Mouse (Mus musculus) stomach, embryonic 15.5 days (tissue): ENCODE data around the gene Olfr850. TPM values are rescaled to one million over a fixed set of nuclear protein-coding genes. Genes with fewer than 3 reads are reported as not detected.

Source experiments
- ATAC-seq: fragments of 200-750 bp; cut with Nextera tagmentation; 2 replicates; pipeline ENCODE4 v1.8.0; 2017; ENCODE audit warnings: low read depth, moderate number of reproducible peaks, moderate TSS enrichment; ENCODE audit not compliant: insufficient read depth, low FRiP score
- H3K27ac ChIP-seq: fragments of 300-500 bp; sonication (generic); 2 replicates; pipeline ENCODE4 v1.5.1; 2015; ENCODE audit warnings: mild to moderate bottlenecking, inconsistent platforms
- H3K27me3 ChIP-seq: fragments of 300-500 bp; sonication (generic); replicated peaks from 2 replicates; pipeline ENCODE4 v1.6.1; 2015; ENCODE audit warnings: inconsistent platforms
- H3K36me3 ChIP-seq: fragments of 300-500 bp; sonication (generic); 2 replicates; pipeline ENCODE4 v1.6.1; 2015; ENCODE audit warnings: inconsistent platforms
- H3K4me1 ChIP-seq: fragments of 300-500 bp; sonication (generic); 2 replicates; pipeline ENCODE4 v1.6.1; 2015; ENCODE audit warnings: inconsistent platforms
- H3K4me2 ChIP-seq: fragments of 300-500 bp; sonication (generic); 2 replicates; pipeline ENCODE4 v1.6.1; 2015; ENCODE audit warnings: mild to moderate bottlenecking, inconsistent platforms
- H3K4me3 ChIP-seq: fragments of 300-500 bp; sonication (generic); replicated peaks from 2 replicates; pipeline ENCODE4 v1.5.1; 2015; ENCODE audit warnings: inconsistent platforms
- H3K9ac ChIP-seq: fragments of 300-500 bp; sonication (generic); 2 replicates; pipeline ENCODE4 v1.6.1; 2015; ENCODE audit warnings: inconsistent platforms
- H3K9me3 ChIP-seq: fragments of 300-500 bp; sonication (generic); 2 replicates; pipeline ENCODE4 v1.6.1; 2016; ENCODE audit warnings: inconsistent platforms
- WGBS: fragments of 180-500 bp; shearing (Covaris S2); methylation state at CpG from one replicate; pipeline ENCODE4 v1.1.7; 2015; 5-methylcytosine and 5-hydroxymethylcytosine counted together
- polyA plus RNA-seq: library from polyadenylated mRNA; unstranded; fragments of >200 nt; fragmentation: Nextera tagmentation; extraction: Ambion mirVana; gene quantifications from 2 replicates; pipeline ENCODE4 v1.2.1, GENCODE M21; 2015

Olfr850 gene
- not detected in 2 replicates for polyA plus RNA-seq

DNA sequence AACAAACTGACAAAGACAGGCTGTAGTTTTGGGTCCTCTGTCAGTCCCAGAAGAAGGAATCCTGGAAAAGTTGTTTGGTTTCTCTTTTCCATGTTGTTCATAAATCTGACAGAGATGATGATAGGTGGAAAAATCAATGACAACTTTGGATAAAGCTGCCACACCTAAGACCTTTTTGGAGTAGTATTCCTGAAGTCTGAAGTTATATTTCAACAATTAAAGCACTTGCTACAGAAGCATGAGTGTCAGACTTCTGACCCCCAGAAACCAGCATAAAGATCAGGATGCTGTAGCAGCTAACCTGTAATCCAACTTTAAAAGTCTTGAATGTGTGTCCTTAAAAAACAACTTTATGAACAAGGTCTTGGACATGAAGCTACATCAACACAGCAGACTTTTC, at the start of gene Olfr850:
Gene Olfr850 (minus strand): TSS at position 101 of the 400 bp plus-strand sequence.
- Histone ChIP-seq H3K27ac (no peak within 1 kb of the TSS), H3K4me1 (no peaks in the 10 kb centered on the region), H3K9me3 (no peaks in the 10 kb centered on the region), H3K36me3 (no peaks in the 10 kb centered on the region), H3K4me3 (no peak within 1 kb of the TSS), H3K27me3 (no peaks in the 10 kb centered on the region), H3K4me2 (no peak within 1 kb of the TSS), H3K9ac (no peak within 1 kb of the TSS)
- no peak for ATAC-seq

DNA sequence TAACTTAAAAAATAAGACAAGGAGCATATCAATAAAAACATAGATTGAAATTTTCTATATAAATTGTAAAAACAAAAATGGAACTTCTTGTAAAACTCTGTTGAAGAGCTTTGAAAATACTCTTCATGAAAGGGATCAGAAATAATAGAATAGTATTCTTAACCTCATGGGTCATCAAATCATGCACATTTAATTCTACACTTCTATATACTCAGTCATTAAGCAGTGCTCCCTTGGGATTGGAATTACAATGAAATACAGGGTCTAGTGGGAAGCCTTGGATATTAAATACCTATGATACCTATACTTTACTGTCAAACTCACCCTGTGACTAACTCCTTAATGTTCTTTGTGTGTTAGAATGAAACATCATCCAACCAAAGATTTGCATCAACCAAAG, 14.9 kb upstream of the Olfr850 start, which contains the start of gene Olfr851:
Gene Olfr851 (plus strand): TSS at position 301 of the 400 bp plus-strand sequence.
- Histone ChIP-seq H3K9ac (no peak within 1 kb of the TSS), H3K4me2 (no peak within 1 kb of the TSS)

DNA sequence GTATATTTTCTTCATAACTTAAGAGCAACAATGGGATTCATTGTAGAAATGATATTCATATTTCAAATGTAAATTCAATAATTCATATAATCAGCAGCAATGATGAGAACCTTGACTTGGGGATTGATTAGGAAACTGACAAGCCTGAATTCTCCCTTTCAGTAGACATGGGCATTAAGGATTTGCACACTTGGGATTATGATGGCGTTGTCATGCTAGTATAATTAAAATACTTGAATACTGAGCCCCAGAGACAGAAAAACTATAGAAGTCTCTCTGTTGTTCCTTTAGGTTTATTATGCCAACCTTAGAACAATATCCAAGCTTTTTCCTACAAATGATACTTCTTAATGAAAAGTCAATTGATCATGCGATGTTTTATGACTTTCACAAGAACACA, 38.1 kb downstream of the Olfr850 start, which contains the start of gene Olfr849:
Gene Olfr849 (plus strand): TSS at position 301 of the 400 bp plus-strand sequence.
- no peak within 1 kb of the TSS for H3K9ac ChIP-seq
- H3K4me2 ChIP-seq: no peak within 1 kb of the TSS
- H3K36me3 ChIP-seq: no peaks in the 10 kb centered on the region
- H3K9me3 ChIP-seq: no peaks in the 10 kb centered on the region
- no peaks in the 10 kb centered on the region for H3K27me3 ChIP-seq
- WGBS: 79% methylated on average over 2 of the region's 2 CpGs
- H3K4me3 ChIP-seq: no peak within 1 kb of the TSS
- no peak within 1 kb of the TSS for H3K27ac ChIP-seq
- H3K4me1 ChIP-seq: no peaks in the 10 kb centered on the region
- ATAC-seq: no peak

More for the DNA sequence above, 14.9 kb upstream of the Olfr850 start, which contains the start of gene Olfr851:
- Histone ChIP-seq H3K27ac (no peak within 1 kb of the TSS), H3K36me3 (no peaks in the 10 kb centered on the region), H3K27me3 (no peaks in the 10 kb centered on the region), H3K9me3 (no peaks in the 10 kb centered on the region), H3K4me3 (no peak within 1 kb of the TSS), H3K4me1 (no peaks in the 10 kb centered on the region)
- ATAC-seq: no peak

Other genes starting within 250 kb of the Olfr850 start
- not detected in 2 replicates for gene Olfr843, start 226.3 kb downstream of the Olfr850 start, polyA plus RNA-seq
- not detected in 2 replicates for gene Olfr844, start 161.9 kb downstream of the Olfr850 start, polyA plus RNA-seq
- gene Olfr845, start 141.8 kb downstream of the Olfr850 start, polyA plus RNA-seq: not detected in 2 replicates
- gene Olfr846, start 114.2 kb downstream of the Olfr850 start, polyA plus RNA-seq: not detected in 2 replicates
- not detected in 2 replicates for gene Olfr847, start 99.6 kb downstream of the Olfr850 start, polyA plus RNA-seq
- not detected in 2 replicates for gene Olfr849, start 38.0 kb downstream of the Olfr850 start, polyA plus RNA-seq
- not detected in 2 replicates for gene Olfr851, start 15.0 kb upstream of the Olfr850 start, polyA plus RNA-seq
- not detected in 2 replicates for gene Olfr853, start 62.8 kb upstream of the Olfr850 start, polyA plus RNA-seq
- gene Olfr854, start 89.1 kb upstream of the Olfr850 start, polyA plus RNA-seq: not detected in 2 replicates
- gene Olfr855, start 104.4 kb upstream of the Olfr850 start, polyA plus RNA-seq: not detected in 2 replicates
- gene Zfp317, start 143.9 kb upstream of the Olfr850 start, polyA plus RNA-seq: 23.1 and 24.6 TPM in 2 replicates
- not detected in 2 replicates for gene Olfr857, start 231.2 kb upstream of the Olfr850 start, polyA plus RNA-seq